Mouse (Mus musculus): ENCODE measurements around the gene Ttc32. TPM values are rescaled to one million over a fixed set of nuclear protein-coding genes. Genes with fewer than 3 reads are reported as not detected.
A peak's percentile ranks its signal among the peaks of the same experiment; 100 is the strongest.

Ttc32 gene
- total RNA-seq, 2 experiments from 2014 or later, result 3.2 to 3.6 TPM

DNA sequence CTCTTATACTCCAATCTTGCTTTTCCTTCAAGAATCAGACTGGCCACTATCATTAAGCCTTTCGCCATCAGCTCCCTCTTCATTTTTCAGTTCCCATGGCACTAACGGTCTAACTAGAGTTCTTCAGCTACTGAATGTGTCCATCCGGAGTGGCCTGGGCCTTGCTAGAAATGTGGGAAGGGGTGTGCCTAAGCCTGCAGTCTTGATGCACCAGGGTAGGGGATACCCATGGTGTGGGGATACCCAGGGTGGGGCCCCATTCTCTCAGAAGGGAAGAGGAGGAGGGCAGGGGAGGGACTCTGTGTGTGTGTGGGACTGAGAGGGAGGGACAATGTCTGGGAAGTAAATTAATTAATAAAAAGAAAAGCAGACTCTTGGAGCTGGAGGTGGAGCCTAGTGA, 13.0 kb downstream of the Ttc32 start:
- no peak for DNase-seq
- intact Hi-C loops (cut with DNase I), result no loop called here

DNA sequence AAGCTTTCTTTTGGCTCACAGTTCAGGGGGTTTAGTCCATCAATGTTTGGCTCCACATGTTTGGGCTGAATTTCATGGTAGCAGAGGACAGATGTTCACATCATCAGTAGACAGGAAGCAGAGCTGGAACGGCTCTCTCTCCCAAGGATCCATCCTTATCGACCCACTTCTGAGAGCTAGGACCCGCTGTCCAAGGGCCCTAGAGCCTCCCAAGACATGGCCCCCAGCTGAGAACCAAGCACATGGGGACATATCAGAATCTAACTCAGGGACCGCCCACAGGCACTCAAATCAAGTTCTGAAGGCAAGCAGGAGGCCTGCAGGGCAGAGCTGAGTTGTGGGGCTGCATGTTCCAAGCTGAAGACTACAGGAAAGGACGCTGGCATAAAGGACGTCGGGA, 14.9 kb downstream of the Ttc32 start:
- intact Hi-C loops (cut with DNase I), result no loop called here
- no peak for DNase-seq

DNA sequence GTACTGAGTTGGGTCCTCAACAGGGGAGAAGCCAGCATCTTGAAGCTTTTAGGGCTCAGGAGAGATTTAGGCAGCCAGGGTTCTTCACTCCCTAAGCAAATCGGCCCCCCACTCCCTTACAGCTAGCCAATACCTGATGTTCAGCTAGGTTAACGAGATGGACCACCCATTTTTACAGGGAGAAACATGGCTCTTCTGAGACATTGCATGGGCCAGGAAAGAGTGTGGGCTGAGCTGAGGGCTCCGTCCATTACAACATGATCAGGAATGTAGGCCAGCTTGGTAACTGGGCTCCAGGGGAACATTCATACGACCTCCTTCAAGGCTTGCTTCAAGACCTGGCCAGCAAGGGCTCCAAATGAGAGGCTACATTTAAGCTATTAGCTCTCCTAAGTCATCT, 16.9 kb downstream of the Ttc32 start:
- intact Hi-C loops (cut with DNase I), result no loop called here
- no peak for DNase-seq

- intact Hi-C loops (cut with DNase I), result no loop called here
Observed at GRCm38 (mm10) chr12:9048090-9048489, 18.3 kb downstream of the Ttc32 start.

DNA sequence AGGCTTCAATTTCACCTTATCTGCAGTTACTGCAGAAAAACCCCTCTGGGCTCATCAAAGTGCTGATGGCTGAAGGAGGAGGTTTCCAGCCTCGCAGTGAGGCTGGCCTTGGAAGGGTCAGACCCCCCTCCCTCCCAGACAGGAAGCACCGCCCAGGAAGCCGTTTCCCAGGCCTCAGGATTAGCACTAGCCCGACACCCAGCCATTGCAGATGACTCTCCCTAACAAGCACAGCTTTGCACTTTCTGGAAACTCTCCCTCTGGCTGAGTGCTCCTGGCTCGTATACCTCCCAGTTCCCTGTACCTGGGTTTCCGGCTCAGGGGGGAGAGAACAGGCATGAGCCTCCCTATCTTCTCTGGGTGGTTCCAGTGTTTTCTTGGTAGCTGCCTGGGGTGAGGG, 21.0 kb downstream of the Ttc32 start:
- intact Hi-C loops (cut with DNase I), result loop anchor here (5.0 to 10.0 kb wide), 4 partner anchors 521 to 1536 kb away; partner anchors contain the start of gene Osr1
- DNase-seq, result no peak

More at GRCm38 (mm10) chr12:9048090-9048489, 18.3 kb downstream of the Ttc32 start:
- DNase-seq, result no peak

GRCm38 (mm10) chr12:9052075-9052829, 22.5 kb downstream of the Ttc32 start:
- intact Hi-C loops (cut with DNase I), result loop anchor here (2.0 to 10.0 kb wide), 5 partner anchors 520 to 1535 kb away; partner anchors contain the start of gene Osr1
- DNase-seq, result peak; percentile 78

DNA sequence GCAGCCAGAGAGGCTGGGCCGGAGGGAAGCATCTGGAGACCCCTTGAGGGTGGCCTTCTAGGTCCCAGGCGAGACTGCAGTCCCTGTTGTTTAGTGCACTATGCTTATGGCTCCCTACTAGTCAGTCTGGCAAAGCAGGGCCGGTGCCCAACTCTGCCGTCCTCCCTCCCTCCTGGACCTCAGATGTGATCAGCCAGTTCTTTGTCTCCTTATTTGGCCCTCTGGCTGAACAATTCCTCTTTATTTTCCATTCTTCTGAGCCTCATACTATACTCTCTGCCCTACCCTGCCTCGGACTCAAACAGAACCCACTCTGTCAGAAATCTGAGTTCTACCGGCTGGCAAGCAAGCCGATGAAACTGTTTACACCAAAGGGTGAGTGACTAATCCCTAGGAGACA, 23.5 kb downstream of the Ttc32 start:
- intact Hi-C loops (cut with DNase I), result loop anchor here (2.0 to 10.0 kb wide), 5 partner anchors 519 to 1534 kb away; partner anchors contain the start of gene Osr1
- no peak for DNase-seq

DNA sequence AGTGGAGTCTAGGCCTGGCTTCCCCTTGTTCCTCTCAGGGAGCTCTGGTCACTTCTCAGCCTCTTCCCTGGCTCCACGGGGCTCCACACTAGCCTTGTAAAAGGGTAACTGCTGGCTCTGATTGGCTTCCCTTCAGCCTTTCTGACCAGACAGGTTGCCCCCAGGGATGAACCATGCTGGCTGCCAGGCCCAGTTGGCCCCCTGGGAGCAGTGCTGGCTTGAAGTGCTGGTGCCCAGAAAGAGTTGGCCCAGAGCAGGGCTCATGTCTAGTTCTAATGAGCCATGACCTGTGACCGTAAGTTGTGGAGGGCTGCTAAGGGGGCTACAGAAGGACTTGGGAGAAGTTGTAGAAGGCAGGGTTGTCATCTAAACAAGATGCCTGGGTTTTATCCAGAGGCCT, 24.2 kb downstream of the Ttc32 start:
- intact Hi-C loops (cut with DNase I), result loop anchor here (5.0 to 10.0 kb wide), 4 partner anchors 518 to 1533 kb away; partner anchors contain the start of gene Osr1
- peak; percentile 17 for DNase-seq

DNA sequence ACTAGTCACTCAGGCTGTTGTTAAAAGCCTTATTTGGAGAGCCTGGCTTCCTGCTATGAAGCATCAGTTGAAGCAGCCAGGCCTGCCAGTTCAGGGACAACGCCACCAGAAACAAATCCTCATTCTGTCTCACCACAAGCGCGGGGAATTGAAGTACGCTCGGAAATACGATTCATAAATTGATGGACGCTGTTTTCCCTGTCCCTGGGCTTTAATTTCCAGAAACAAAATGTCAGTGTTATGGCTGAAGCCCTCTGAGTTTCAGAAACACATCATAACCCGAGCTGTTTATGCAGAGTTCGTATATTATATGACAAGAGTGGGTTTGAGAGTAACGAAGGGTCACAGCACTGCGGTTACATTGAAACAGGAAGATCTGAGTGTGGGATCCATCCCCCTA, 25.5 kb downstream of the Ttc32 start:
- intact Hi-C loops (cut with DNase I), result loop anchor here (10.0 kb wide), 1 partner anchor 1170 kb away; no protein-coding TSS in a partner anchor
- DNase-seq, result no peak

GRCm38 (mm10) chr12:9059502-9059901, 29.7 kb downstream of the Ttc32 start:
- intact Hi-C loops (cut with DNase I), result loop anchor here (10.0 kb wide), 1 partner anchor 1165 kb away; no protein-coding TSS in a partner anchor
- no peak for DNase-seq

GRCm38 (mm10) chr12:9059965-9060364, 30.2 kb downstream of the Ttc32 start:
- intact Hi-C loops (cut with DNase I), result loop anchor here (10.0 kb wide), 1 partner anchor 1165 kb away; no protein-coding TSS in a partner anchor
- DNase-seq, result no peak

DNA sequence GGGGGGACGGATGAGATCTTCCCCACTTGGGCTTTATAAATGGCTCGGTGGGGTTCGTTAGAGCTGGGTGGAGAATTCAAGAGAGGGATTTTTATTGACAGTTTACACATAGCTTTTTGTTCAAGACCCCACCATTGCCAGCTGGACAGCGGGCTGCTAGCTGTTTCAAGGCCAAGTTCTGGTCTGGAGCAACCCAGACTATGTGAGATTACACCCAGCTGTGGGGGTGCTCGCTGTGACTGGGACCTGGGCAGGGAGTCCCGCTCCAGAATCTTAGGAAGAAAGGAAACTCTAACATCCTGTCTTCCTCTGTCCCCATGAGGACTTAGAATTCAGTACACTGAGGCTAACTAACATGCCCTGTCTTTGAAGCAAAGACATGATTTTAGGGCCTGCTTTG, 33.8 kb downstream of the Ttc32 start:
- DNase-seq, result no peak
- intact Hi-C loops (cut with DNase I), result no loop called here

DNA sequence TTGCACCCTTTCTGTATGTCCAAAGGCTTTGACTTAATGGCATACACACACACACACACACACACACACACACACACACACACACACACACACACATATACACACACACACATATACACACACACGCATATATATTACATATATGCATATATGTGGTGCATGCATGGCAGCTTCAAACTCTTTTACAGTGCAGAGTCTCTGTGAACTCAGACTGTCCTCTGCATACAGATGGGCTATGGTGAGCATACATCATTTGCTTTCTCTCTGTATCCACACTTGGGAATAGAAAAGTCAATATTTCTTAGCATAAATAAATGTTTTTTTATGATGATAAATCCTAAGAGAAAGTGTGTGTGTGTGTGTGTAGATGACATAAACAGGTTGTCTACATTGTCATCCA, 41.3 kb downstream of the Ttc32 start:
- DNase-seq, result no peak
- intact Hi-C loops (cut with DNase I), result no loop called here

DNA sequence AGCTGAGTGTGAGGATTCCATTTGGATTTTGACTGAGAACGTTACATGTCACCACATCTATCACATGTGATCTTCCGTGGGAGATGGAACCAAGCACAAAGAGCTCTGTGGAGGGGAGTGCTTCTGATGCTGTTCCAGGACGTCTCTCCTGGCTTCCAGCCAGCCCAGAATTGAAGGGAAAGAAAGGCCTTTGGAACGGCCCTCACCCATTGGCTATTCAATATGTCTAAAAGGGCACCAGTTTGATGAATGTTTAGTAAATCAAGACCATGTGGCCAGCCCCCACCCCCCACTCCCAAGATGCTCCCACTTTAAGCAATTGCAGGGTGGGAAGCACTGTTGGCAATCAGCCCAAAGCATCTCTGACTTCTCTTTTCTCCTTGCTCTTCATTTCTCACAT, 41.7 kb downstream of the Ttc32 start:
- intact Hi-C loops (cut with DNase I), result no loop called here
- peak; percentile 37 for DNase-seq

DNA sequence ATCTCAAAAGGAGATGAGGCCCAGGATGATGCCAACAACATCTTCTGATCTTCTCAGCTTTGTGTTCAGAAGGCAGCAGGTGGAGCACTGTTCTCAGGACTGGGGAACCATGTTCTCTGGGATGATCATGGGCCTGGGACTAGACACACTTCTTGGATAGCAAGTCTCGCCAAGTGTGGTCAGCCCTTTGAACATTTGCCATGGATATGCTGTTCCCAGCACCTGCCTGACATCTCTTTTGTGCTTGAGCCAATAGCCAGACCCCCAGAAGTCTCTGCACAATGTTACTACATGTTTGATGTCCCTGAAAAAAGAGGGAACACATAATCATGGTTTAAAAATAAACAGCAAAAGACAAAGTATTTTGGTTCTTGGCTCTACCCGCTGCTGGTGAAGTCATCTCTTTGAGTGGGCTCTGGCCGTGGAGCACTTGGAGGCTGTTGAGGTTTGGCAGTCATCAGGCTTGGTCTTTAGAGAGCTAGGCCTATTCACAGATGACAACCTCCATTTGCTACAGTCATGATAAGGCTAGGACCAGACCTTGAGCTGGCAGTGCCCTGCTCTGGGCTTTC, 47.8 kb downstream of the Ttc32 start:
- intact Hi-C loops (cut with DNase I), result no loop called here
- DNase-seq, result no peak

- no peak for DNase-seq
- intact Hi-C loops (cut with DNase I), result no loop called here
Observed at GRCm38 (mm10) chr12:9090226-9090625, 60.4 kb downstream of the Ttc32 start.

Other genes with a start within 250 kb of the Ttc32 start
- gene Laptm4a, start 108.3 kb upstream of the Ttc32 start, total RNA-seq (2021), result 100 to 1,000 TPM; 186 to 191 TPM
- gene Matn3, start 82.1 kb upstream of the Ttc32 start, total RNA-seq (2021), result under 1 TPM; 0.14 to 0.20 TPM
- 10 to 100 TPM; 35.1 to 39.3 TPM for gene Wdr35, start 56.1 kb upstream of the Ttc32 start, total RNA-seq (2021)

Data from left cerebral cortex, postnatal 4 days (tissue).